Mouse (Mus musculus): ENCODE measurements at regions not wholly inside any gene's neighbourhood (a gene's known extent, or its start where the extent isn't known, plus 50 kb on each side); places are given as distances from the start of the nearest gene placed in this dataset.

DNA sequence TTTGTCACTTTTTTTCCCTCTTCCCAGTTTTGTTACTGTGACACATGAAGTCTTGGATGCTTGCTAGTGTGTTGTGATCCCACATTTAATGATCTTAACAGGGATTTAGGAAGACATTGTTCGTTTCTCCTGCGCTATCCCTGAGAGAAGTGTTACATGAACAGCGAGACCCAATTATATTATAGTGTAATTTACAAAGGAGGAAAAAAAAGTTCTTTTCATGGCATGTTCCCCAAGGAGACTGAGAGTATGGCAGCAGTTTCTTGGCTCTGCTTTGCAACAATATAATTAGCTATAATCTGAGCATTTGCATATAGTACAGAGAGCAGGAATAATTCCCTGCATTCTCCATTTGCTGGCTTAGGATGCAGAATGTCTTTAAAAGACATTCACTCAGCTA, 168.6 kb downstream of the Insc start:
- in situ Hi-C loops (cut with MboI; ENCODE audit: low sequenced_read_pairs in 2 of 2, unreplicated experiment in 2 of 2), result loop anchor here in 1 of 2 experiments (25.0 kb wide), 1 partner anchor 1125 kb away; the partner anchor contains the start of genes 1110004F10Rik and Sox6
- TF ChIP-seq ZC3H11A (IDR thresholded peaks at IDR 0.05; ENCODE audit: borderline replicate concordance, low read depth, low read length) (no peak), MAFK (IDR thresholded peaks at IDR 0.05; ENCODE audit: insufficient read depth, low read depth, low read length) (no peak), CHD2 (IDR thresholded peaks at IDR 0.05; ENCODE audit: low read depth, low read length) (no peak), ZNF384 (IDR thresholded peaks at IDR 0.05; ENCODE audit: low read depth, low read length) (no peak), HCFC1 (IDR thresholded peaks at IDR 0.05; ENCODE audit: borderline replicate concordance, insufficient read depth, low read length) (no peak)

DNA sequence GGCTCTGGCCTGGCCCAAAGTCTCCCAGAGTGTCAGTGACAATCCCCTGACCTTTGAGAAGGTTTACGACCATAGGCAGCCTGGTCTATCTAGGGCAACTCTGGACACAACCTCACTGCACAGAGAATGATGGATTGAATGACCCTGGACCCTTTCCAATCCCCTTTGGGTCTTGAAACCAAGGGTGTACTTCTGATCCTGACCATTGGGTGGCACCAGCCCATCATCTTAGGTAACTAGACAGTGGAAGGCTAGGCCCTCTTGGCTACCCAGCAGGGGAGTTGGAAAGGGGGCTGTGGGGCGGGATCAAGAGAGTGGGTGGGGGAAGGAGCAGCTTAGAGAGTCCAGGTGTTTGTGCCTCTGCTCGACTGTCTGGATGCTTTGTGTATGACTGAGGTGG, 178.7 kb downstream of the Insc start:
- H3K36me3 ChIP-seq (ENCODE audit: control insufficient read depth, insufficient read depth, low read length, poor library complexity, severe bottlenecking), result no peaks in the 10 kb centered on the region
- in situ Hi-C loops (cut with MboI; ENCODE audit: low sequenced_read_pairs in 2 of 2, unreplicated experiment in 2 of 2), result loop anchor here in 1 of 2 experiments (25.0 kb wide), 1 partner anchor 1115 kb away; the partner anchor contains the start of genes 1110004F10Rik and Sox6
- no peaks in the 10 kb centered on the region for H3K9me3 ChIP-seq (ENCODE audit: control insufficient read depth, insufficient read depth, low read depth, low read length)
- peaks cover 0 to 2% of the 10 kb centered on the region in 2 experiments; a peak in 1 of 4 replicates for H3K4me1 ChIP-seq (ENCODE audit: control insufficient read depth in 2 of 2, insufficient read depth in 2 of 2, low read length in 2 of 2, poor library complexity in 1 of 2)
- TF ChIP-seq ZC3H11A (IDR thresholded peaks at IDR 0.05; ENCODE audit: borderline replicate concordance, low read depth, low read length), result peak; percentile 82
- TF ChIP-seq ZNF384 (IDR thresholded peaks at IDR 0.05; ENCODE audit: low read depth, low read length), result no peak
- no peak for TF ChIP-seq CHD2 (IDR thresholded peaks at IDR 0.05; ENCODE audit: low read depth, low read length)
- H3K27ac ChIP-seq (ENCODE audit: insufficient read depth, low read depth, low read length, poor library complexity, severe bottlenecking), result no peak overlapping the region
- DNase-seq (ENCODE audit: low read depth, low spot score), result peak; percentile 73
- no peak overlapping the region for H3K4me3 ChIP-seq (ENCODE audit: insufficient read depth in 1 of 2, low read depth in 1 of 2, low read length in 2 of 2, poor library complexity in 1 of 2, severe bottlenecking in 1 of 2)
- H3K9ac ChIP-seq (ENCODE audit: insufficient read depth, low read depth, low read length, poor library complexity, severe bottlenecking), result no peak overlapping the region

More for the DNA sequence above, 168.6 kb downstream of the Insc start:
- Histone ChIP-seq H3K9ac (ENCODE audit: insufficient read depth, low read depth, low read length, poor library complexity, severe bottlenecking) (no peak overlapping the region), H3K4me3 (ENCODE audit: insufficient read depth in 1 of 2, low read depth in 1 of 2, low read length in 2 of 2, poor library complexity in 1 of 2, severe bottlenecking in 1 of 2) (no peak overlapping the region), H3K27ac (ENCODE audit: insufficient read depth, low read depth, low read length, poor library complexity, severe bottlenecking) (no peak overlapping the region), H3K36me3 (ENCODE audit: control insufficient read depth, insufficient read depth, low read length, poor library complexity, severe bottlenecking) (no peaks in the 10 kb centered on the region), H3K4me1 (ENCODE audit: control insufficient read depth in 2 of 2, insufficient read depth in 2 of 2, low read length in 2 of 2, poor library complexity in 1 of 2) (no peaks in the 10 kb centered on the region), H3K9me3 (ENCODE audit: control insufficient read depth, insufficient read depth, low read depth, low read length) (no peaks in the 10 kb centered on the region)
- DNase-seq (ENCODE audit: low read depth, low spot score), result no peak

DNA sequence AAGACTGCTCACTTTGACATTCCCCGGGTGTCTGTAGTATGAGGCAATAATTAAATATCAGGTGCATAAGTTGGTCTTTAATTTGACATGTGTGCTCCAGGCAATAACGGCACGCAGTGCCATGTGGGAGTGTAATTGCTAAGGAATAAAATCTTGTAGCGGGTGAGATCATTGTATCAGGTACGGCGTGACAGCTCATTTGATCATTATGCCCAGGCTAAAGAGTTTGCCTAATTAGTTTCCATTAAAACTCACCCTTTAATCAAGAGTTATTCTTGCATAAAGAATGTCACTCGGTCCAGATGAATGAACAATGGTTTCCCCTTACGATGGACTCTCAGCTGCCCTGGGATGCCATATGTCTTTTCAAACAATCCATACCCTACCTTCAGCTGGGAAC, 190.4 kb downstream of the Insc start:
- TF ChIP-seq MAFK (IDR thresholded peaks at IDR 0.05; ENCODE audit: insufficient read depth, low read depth, low read length), result no peak
- TF ChIP-seq CHD2 (IDR thresholded peaks at IDR 0.05; ENCODE audit: low read depth, low read length), result no peak
- TF ChIP-seq HCFC1 (IDR thresholded peaks at IDR 0.05; ENCODE audit: borderline replicate concordance, insufficient read depth, low read length), result no peak
- no peak for TF ChIP-seq ZNF384 (IDR thresholded peaks at IDR 0.05; ENCODE audit: low read depth, low read length)
- no peak for TF ChIP-seq ZC3H11A (IDR thresholded peaks at IDR 0.05; ENCODE audit: borderline replicate concordance, low read depth, low read length)
- H3K9me3 ChIP-seq (ENCODE audit: control insufficient read depth, insufficient read depth, low read depth, low read length), result no peaks in the 10 kb centered on the region
- H3K4me1 ChIP-seq (ENCODE audit: control insufficient read depth in 2 of 2, insufficient read depth in 2 of 2, low read length in 2 of 2, poor library complexity in 1 of 2), result no peaks in the 10 kb centered on the region
- H3K36me3 ChIP-seq (ENCODE audit: control insufficient read depth, insufficient read depth, low read length, poor library complexity, severe bottlenecking), result no peaks in the 10 kb centered on the region
- in situ Hi-C loops (cut with MboI; ENCODE audit: low sequenced_read_pairs in 2 of 2, unreplicated experiment in 2 of 2), result no loop called here
- H3K9ac ChIP-seq (ENCODE audit: insufficient read depth, low read depth, low read length, poor library complexity, severe bottlenecking), result no peak overlapping the region
- no peak for DNase-seq (ENCODE audit: low read depth, low spot score)
- no peak overlapping the region for H3K27ac ChIP-seq (ENCODE audit: insufficient read depth, low read depth, low read length, poor library complexity, severe bottlenecking)
- no peak overlapping the region for H3K4me3 ChIP-seq (ENCODE audit: insufficient read depth in 1 of 2, low read depth in 1 of 2, low read length in 2 of 2, poor library complexity in 1 of 2, severe bottlenecking in 1 of 2)

DNA sequence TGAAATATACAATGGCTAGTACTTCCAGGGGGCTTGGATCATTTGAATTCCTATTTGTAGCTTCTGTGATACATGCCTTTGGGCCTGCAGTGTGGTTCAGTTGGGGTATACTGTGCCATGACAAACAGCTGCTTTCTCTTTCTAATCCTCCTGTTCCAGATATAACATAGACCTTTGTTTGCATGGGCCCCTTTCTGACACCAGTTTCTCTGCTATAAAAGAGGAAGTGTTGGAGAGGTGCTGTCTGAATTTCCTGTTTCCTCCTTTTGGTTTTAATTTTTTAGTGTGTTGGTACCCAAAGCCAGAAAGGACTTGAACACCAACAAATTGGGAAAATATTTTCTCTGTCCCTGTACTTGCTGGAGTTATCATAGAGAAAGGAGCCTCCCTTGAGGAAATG, 207.3 kb downstream of the Insc start:
- H3K4me1 ChIP-seq (ENCODE audit: control insufficient read depth in 2 of 2, insufficient read depth in 2 of 2, low read length in 2 of 2, poor library complexity in 1 of 2), result no peaks in the 10 kb centered on the region
- no peak for DNase-seq (ENCODE audit: low read depth, low spot score)
- no peak overlapping the region for H3K27ac ChIP-seq (ENCODE audit: insufficient read depth, low read depth, low read length, poor library complexity, severe bottlenecking)
- no peaks in the 10 kb centered on the region for H3K9me3 ChIP-seq (ENCODE audit: control insufficient read depth, insufficient read depth, low read depth, low read length)
- H3K4me3 ChIP-seq (ENCODE audit: insufficient read depth in 1 of 2, low read depth in 1 of 2, low read length in 2 of 2, poor library complexity in 1 of 2, severe bottlenecking in 1 of 2), result no peak overlapping the region
- in situ Hi-C loops (cut with MboI; ENCODE audit: low sequenced_read_pairs in 2 of 2, unreplicated experiment in 2 of 2), result no loop called here
- no peaks in the 10 kb centered on the region for H3K36me3 ChIP-seq (ENCODE audit: control insufficient read depth, insufficient read depth, low read length, poor library complexity, severe bottlenecking)
- no peak for TF ChIP-seq ZNF384 (IDR thresholded peaks at IDR 0.05; ENCODE audit: low read depth, low read length)
- no peak for TF ChIP-seq MAFK (IDR thresholded peaks at IDR 0.05; ENCODE audit: insufficient read depth, low read depth, low read length)
- no peak for TF ChIP-seq HCFC1 (IDR thresholded peaks at IDR 0.05; ENCODE audit: borderline replicate concordance, insufficient read depth, low read length)
- TF ChIP-seq ZC3H11A (IDR thresholded peaks at IDR 0.05; ENCODE audit: borderline replicate concordance, low read depth, low read length), result no peak
- TF ChIP-seq CHD2 (IDR thresholded peaks at IDR 0.05; ENCODE audit: low read depth, low read length), result no peak
- no peak overlapping the region for H3K9ac ChIP-seq (ENCODE audit: insufficient read depth, low read depth, low read length, poor library complexity, severe bottlenecking)

DNA sequence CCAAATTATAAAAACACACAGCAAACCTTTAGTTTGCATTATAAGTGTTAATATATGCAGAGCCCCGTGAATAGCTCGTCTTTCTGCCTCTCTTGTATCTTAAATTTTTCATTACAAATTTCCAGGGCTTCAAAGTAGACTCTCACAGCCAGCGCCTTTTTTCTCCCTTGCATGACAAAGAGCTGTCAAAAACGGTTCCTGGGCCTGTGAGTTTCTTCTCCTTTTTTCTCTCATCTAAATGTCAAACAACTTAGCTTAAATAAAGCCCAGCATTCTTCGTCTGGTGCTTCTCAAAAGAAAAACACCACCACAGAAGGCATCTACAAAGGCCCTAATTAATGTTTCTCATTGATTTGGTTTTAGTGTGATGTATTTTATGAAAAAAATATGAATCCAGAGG, 219.7 kb downstream of the Insc start:
- Histone ChIP-seq H3K4me1 (ENCODE audit: control insufficient read depth in 2 of 2, insufficient read depth in 2 of 2, low read length in 2 of 2, poor library complexity in 1 of 2) (no peaks in the 10 kb centered on the region), H3K27ac (ENCODE audit: insufficient read depth, low read depth, low read length, poor library complexity, severe bottlenecking) (no peak overlapping the region), H3K9ac (ENCODE audit: insufficient read depth, low read depth, low read length, poor library complexity, severe bottlenecking) (no peak overlapping the region)

More for the DNA sequence above, 219.7 kb downstream of the Insc start:
- no peaks in the 10 kb centered on the region for H3K36me3 ChIP-seq (ENCODE audit: control insufficient read depth, insufficient read depth, low read length, poor library complexity, severe bottlenecking)
- TF ChIP-seq ZC3H11A (IDR thresholded peaks at IDR 0.05; ENCODE audit: borderline replicate concordance, low read depth, low read length), result no peak
- TF ChIP-seq ZNF384 (IDR thresholded peaks at IDR 0.05; ENCODE audit: low read depth, low read length), result no peak
- no peak for TF ChIP-seq HCFC1 (IDR thresholded peaks at IDR 0.05; ENCODE audit: borderline replicate concordance, insufficient read depth, low read length)
- no peak for TF ChIP-seq CHD2 (IDR thresholded peaks at IDR 0.05; ENCODE audit: low read depth, low read length)
- no peak for TF ChIP-seq MAFK (IDR thresholded peaks at IDR 0.05; ENCODE audit: insufficient read depth, low read depth, low read length)
- no peak for DNase-seq (ENCODE audit: low read depth, low spot score)
- H3K9me3 ChIP-seq (ENCODE audit: control insufficient read depth, insufficient read depth, low read depth, low read length), result no peaks in the 10 kb centered on the region
- H3K4me3 ChIP-seq (ENCODE audit: insufficient read depth in 1 of 2, low read depth in 1 of 2, low read length in 2 of 2, poor library complexity in 1 of 2, severe bottlenecking in 1 of 2), result no peak overlapping the region
- in situ Hi-C loops (cut with MboI; ENCODE audit: low sequenced_read_pairs in 2 of 2, unreplicated experiment in 2 of 2), result no loop called here

All from ES-E14 (cell line).